Mouse (Mus musculus): ENCODE results near the gene Lcp1. TPM values are rescaled to one million over a fixed set of nuclear protein-coding genes. Genes with fewer than 3 reads are reported as not detected.

Gene Lcp1
- polyA plus RNA-seq, 1 experiment: 0.19 TPM

DNA sequence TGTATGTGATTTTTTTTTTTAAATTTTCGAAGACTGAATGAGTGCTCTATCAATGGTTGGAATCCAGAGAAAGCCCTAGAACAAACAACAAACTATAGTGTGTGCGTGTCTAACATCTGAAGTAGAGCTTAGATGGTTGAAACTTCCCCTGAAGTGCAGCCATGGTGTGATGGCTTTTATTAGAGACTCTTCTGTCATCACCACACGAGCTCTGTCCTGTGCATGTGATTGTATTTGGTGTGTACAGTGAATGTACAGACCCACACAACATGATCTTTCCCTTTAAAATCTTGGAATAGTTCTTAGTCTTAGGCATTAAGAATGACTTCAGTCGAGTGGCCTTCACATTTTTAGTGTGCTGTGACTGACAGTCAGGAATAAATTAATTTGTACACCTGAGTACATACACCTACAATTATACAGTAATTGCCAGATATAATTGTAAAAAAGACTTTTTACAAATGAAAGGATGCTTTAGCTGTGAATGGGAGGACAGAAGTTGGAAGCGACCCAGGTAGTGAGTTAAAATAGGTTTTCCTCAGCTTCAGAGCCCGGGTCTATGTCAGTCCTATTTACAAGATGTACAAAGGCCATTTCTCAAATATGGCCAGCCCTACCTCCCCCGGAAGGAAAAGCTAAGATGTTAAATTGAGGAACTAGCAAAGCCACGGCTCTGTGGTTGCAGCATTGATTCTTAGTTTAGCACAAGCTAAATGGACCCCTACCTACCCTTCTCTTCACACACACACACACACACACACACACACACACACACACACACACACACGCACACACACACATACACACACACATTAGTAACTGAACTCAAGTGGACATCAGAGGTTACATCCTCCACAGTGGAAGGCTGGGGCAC is 50.4 kb downstream of the Lcp1 start:
- no peaks in the 10 kb centered on the region for H3K36me3 ChIP-seq (ENCODE audit: control insufficient read depth)
- peaks cover 39% of the 10 kb centered on the region for H3K4me1 ChIP-seq (ENCODE audit: control insufficient read depth)
- TF ChIP-seq TAL1 (IDR thresholded peaks at IDR 0.05; ENCODE audit: low read length) (no peak), GATA1 (IDR thresholded peaks at IDR 0.05; ENCODE audit: low read length) (no peak)
- H3K27me3 ChIP-seq (ENCODE audit: control insufficient read depth): no peaks in the 10 kb centered on the region
- no peaks in the 10 kb centered on the region for H3K9me3 ChIP-seq (ENCODE audit: control insufficient read depth, low read length)
- H3K4me3 ChIP-seq (replicated peaks): no peak overlapping the region

GRCm38 (mm10) chr14:75182378-75182777 is 51.5 kb downstream of the Lcp1 start:
- no peaks in the 10 kb centered on the region for H3K27me3 ChIP-seq (ENCODE audit: control insufficient read depth)
- H3K4me3 ChIP-seq (replicated peaks): no peak overlapping the region
- peaks cover 41% of the 10 kb centered on the region for H3K4me1 ChIP-seq (ENCODE audit: control insufficient read depth)
- H3K36me3 ChIP-seq (ENCODE audit: control insufficient read depth): no peaks in the 10 kb centered on the region
- TF ChIP-seq GATA1 (IDR thresholded peaks at IDR 0.05; ENCODE audit: low read length): no peak
- TF ChIP-seq TAL1 (IDR thresholded peaks at IDR 0.05; ENCODE audit: low read length): no peak
- no peaks in the 10 kb centered on the region for H3K9me3 ChIP-seq (ENCODE audit: control insufficient read depth, low read length)

GRCm38 (mm10) chr14:75182831-75183230 is 51.9 kb downstream of the Lcp1 start:
- peaks cover 39% of the 10 kb centered on the region for H3K4me1 ChIP-seq (ENCODE audit: control insufficient read depth)
- no peaks in the 10 kb centered on the region for H3K27me3 ChIP-seq (ENCODE audit: control insufficient read depth)
- no peaks in the 10 kb centered on the region for H3K9me3 ChIP-seq (ENCODE audit: control insufficient read depth, low read length)
- TF ChIP-seq GATA1 (IDR thresholded peaks at IDR 0.05; ENCODE audit: low read length) (no peak), TAL1 (IDR thresholded peaks at IDR 0.05; ENCODE audit: low read length) (no peak)
- H3K4me3 ChIP-seq (replicated peaks): no peak overlapping the region
- H3K36me3 ChIP-seq (ENCODE audit: control insufficient read depth): no peaks in the 10 kb centered on the region

DNA sequence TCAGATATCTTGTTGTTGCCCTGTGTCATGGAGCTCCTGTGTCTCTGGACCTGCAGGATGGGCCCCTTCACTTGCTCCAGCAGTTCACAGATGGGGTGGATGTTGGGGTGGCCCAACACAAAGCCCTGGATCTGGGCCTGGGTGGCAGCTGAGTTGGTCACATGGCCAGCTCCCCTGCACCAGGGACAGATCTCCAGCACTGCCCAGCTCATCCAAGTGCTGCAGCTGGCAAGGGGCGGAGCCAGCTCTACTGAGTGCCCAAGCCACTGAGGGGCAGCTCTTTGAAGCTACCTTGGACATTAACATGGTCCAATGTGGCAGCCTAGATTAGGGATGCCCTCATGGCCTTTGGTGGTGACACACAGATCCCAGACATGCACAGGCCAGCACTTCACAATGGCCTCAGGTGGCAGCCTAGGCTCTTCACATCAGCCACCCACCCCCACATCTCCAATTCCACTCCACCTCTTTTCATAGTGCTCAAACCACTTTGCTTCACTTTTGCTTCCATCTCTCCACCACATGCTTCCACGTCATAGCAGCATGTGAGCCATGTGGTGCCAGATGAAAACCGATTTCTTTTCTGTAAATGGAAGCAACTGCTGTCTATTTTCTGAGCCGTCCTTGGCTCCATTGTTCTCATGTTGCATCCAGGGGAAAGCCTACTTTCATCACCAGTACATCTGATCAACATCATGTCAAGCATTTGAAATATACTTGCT is 53.3 kb downstream of the Lcp1 start:
- Histone ChIP-seq H3K27me3 (ENCODE audit: control insufficient read depth) (no peaks in the 10 kb centered on the region), H3K4me3 (replicated peaks) (no peak overlapping the region), H3K4me1 (ENCODE audit: control insufficient read depth) (peaks cover 27% of the 10 kb centered on the region), H3K36me3 (ENCODE audit: control insufficient read depth) (no peaks in the 10 kb centered on the region), H3K9me3 (ENCODE audit: control insufficient read depth, low read length) (no peaks in the 10 kb centered on the region)
- TF ChIP-seq TAL1 (IDR thresholded peaks at IDR 0.05; ENCODE audit: low read length) (no peak), GATA1 (IDR thresholded peaks at IDR 0.05; ENCODE audit: low read length) (no peak)

DNA sequence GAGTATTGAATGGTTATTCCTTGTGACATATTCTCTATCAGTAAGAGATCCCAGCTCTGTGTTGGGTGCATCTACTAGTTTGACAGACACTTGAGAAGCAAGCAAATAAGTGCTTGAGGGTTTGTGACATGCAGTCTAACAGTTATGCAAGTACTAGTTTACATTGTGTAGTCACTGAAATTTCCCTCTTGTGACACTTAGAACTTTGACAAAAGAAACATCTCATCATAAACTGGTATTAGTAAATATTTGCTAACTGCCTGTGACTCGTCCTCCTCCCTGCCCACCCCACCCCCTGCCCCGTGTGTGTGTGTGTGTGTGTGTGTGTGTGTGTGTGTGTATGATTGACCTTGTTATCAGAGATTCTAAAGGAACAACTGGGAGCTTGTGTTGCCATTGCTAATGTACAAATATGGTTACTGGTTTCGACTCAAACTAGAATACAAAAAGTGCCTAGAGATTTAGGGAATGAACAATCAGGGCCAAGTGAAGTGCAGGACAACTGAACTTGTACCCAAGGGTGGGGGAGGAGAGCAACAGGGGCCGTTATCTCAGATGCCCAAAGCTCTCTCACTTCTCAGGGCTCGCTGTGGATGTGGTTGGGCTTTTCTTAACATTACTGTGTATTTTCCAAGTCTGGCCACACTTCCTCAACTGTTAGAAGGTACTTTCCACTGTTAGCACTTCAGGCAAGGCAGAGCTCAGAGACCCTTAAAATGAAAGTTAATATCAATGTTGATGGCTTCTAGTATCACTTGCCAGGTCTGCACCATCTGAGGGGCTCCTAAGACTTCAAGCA is 55.1 kb downstream of the Lcp1 start:
- H3K27me3 ChIP-seq (ENCODE audit: control insufficient read depth): no peaks in the 10 kb centered on the region
- no peaks in the 10 kb centered on the region for H3K9me3 ChIP-seq (ENCODE audit: control insufficient read depth, low read length)
- no peak for TF ChIP-seq GATA1 (IDR thresholded peaks at IDR 0.05; ENCODE audit: low read length)
- no peak for TF ChIP-seq TAL1 (IDR thresholded peaks at IDR 0.05; ENCODE audit: low read length)
- no peaks in the 10 kb centered on the region for H3K36me3 ChIP-seq (ENCODE audit: control insufficient read depth)
- H3K4me1 ChIP-seq (ENCODE audit: control insufficient read depth): peaks cover 14% of the 10 kb centered on the region
- no peak overlapping the region for H3K4me3 ChIP-seq (replicated peaks)

- H3K4me3 ChIP-seq (replicated peaks): no peak overlapping the region
- peaks cover 14% of the 10 kb centered on the region for H3K4me1 ChIP-seq (ENCODE audit: control insufficient read depth)
- no peak for TF ChIP-seq TAL1 (IDR thresholded peaks at IDR 0.05; ENCODE audit: low read length)
- no peak for TF ChIP-seq GATA1 (IDR thresholded peaks at IDR 0.05; ENCODE audit: low read length)
- H3K36me3 ChIP-seq (ENCODE audit: control insufficient read depth): no peaks in the 10 kb centered on the region
- H3K9me3 ChIP-seq (ENCODE audit: control insufficient read depth, low read length): no peaks in the 10 kb centered on the region
- no peaks in the 10 kb centered on the region for H3K27me3 ChIP-seq (ENCODE audit: control insufficient read depth)
These were observed 56.0 kb downstream of the Lcp1 start for GRCm38 (mm10) chr14:75186858-75187415.

- no peak for TF ChIP-seq GATA1 (IDR thresholded peaks at IDR 0.05; ENCODE audit: low read length)
- TF ChIP-seq TAL1 (IDR thresholded peaks at IDR 0.05; ENCODE audit: low read length): no peak
- Histone ChIP-seq H3K27me3 (ENCODE audit: control insufficient read depth) (no peaks in the 10 kb centered on the region), H3K4me3 (replicated peaks) (no peak overlapping the region), H3K4me1 (ENCODE audit: control insufficient read depth) (peaks cover 13% of the 10 kb centered on the region), H3K36me3 (ENCODE audit: control insufficient read depth) (no peaks in the 10 kb centered on the region), H3K9me3 (ENCODE audit: control insufficient read depth, low read length) (no peaks in the 10 kb centered on the region)
These were observed 57.6 kb downstream of the Lcp1 start for GRCm38 (mm10) chr14:75188521-75188920.

- Histone ChIP-seq H3K9me3 (ENCODE audit: control insufficient read depth, low read length) (no peaks in the 10 kb centered on the region), H3K4me1 (ENCODE audit: control insufficient read depth) (peaks cover 12% of the 10 kb centered on the region), H3K36me3 (ENCODE audit: control insufficient read depth) (no peaks in the 10 kb centered on the region), H3K4me3 (replicated peaks) (no peak overlapping the region), H3K27me3 (ENCODE audit: control insufficient read depth) (no peaks in the 10 kb centered on the region)
- TF ChIP-seq TAL1 (IDR thresholded peaks at IDR 0.05; ENCODE audit: low read length) (no peak), GATA1 (IDR thresholded peaks at IDR 0.05; ENCODE audit: low read length) (no peak)
These were observed 58.1 kb downstream of the Lcp1 start for GRCm38 (mm10) chr14:75189031-75189430.
